Mouse (Mus musculus): ENCODE data around the gene Dtd1.

Dtd1 gene

DNA sequence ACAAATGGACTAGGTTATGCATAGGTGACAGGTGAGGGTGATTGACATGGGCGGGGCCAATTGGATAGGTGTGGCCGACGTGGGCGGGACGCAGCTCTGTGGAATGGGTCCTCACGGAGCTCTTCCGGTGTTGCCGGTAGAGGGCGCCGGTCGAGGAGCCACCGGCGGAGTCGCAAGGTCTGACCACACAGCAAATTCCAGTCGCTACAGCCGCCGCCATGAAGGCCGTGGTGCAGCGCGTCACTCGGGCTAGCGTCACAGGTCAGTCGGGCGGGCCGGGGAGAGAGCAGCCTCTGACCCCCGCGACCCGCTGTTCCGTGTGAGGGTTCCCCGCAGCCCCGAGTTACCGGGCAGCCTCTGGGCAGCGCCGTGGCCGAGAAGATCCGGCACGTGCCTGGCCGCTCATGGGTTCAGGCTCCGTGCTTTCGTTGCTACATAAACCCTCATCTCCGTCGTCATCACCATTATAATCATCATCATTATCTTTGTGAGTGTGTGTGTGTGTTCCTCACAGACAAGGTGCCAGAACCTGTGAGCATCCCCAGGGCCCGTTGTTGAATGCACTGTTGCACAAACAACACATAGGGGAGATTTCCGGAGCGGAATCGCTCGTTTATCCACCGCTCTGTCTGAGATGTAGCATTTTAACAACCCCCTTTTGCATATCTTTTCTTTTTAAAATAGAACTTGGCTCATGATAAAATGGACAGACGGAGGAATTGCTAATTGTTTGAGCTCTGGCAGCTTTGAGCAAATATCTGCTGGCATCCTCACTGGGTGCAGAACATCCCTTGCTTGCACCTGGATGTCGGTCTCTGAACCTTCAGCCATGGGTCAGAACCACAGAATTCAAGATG lies at the start of gene Dtd1:
Gene Dtd1, plus strand, starts transcription at position 67 of the 857 bp plus-strand sequence.
- DNase-seq: peak; percentile 96

DNA sequence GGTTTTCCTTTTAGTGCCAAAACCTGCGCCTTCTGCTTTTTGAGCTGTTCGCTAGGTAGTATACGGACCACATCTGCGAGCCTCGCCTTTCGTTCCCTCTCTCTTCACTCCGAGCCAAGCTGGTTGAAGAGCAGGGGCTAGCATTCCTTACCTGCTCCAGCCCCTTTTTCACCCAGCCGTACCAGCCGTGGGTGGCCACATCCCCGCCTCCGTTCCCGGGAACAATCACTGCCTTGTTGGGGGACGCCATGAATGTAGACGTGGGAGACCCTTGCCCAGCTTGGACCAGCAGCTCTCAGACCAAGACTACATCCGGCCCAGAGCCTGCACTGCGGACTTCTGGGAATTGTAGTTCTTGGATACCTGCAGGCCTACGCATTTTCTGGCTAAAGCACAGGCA lies 49.2 kb upstream of the Dtd1 start, which contains the start of gene Rbbp9:
Gene Rbbp9, minus strand, starts transcription at position 341 of the 400 bp plus-strand sequence.
- DNase-seq: peak; percentile 71

GRCm38 (mm10) chr2:144553905-144554304 lies 45.8 kb upstream of the Dtd1 start:
- DNase-seq: no peak

GRCm38 (mm10) chr2:144555286-144555819 lies 44.3 kb upstream of the Dtd1 start:
- DNase-seq: no peak

GRCm38 (mm10) chr2:144555820-144556552 lies 43.7 kb upstream of the Dtd1 start, which contains the start of gene Sec23b:
Gene Sec23b, plus strand, starts transcription at chr2:144556229.
- peak; percentile 99 for DNase-seq

- DNase-seq: no peak
These were observed 11.0 kb upstream of the Dtd1 start for GRCm38 (mm10) chr2:144588723-144589122.

GRCm38 (mm10) chr2:144593036-144593435 lies 6.7 kb upstream of the Dtd1 start:
- peak; percentile 3 for DNase-seq

- DNase-seq: peak; percentile 91
These were observed 5.6 kb upstream of the Dtd1 start, which contains the start of gene Smim26 for GRCm38 (mm10) chr2:144593951-144594651. Gene Smim26, plus strand, starts transcription at chr2:144594054.

GRCm38 (mm10) chr2:144598006-144598405 lies 1.7 kb upstream of the Dtd1 start:
- DNase-seq: no peak

- DNase-seq: no peak
These were observed 1.9 kb downstream of the Dtd1 start for GRCm38 (mm10) chr2:144601576-144601975.

- DNase-seq: no peak
These were observed 14.3 kb downstream of the Dtd1 start for GRCm38 (mm10) chr2:144613956-144614355.

GRCm38 (mm10) chr2:144617074-144617874 lies 17.6 kb downstream of the Dtd1 start:
- DNase-seq: no peak

DNA sequence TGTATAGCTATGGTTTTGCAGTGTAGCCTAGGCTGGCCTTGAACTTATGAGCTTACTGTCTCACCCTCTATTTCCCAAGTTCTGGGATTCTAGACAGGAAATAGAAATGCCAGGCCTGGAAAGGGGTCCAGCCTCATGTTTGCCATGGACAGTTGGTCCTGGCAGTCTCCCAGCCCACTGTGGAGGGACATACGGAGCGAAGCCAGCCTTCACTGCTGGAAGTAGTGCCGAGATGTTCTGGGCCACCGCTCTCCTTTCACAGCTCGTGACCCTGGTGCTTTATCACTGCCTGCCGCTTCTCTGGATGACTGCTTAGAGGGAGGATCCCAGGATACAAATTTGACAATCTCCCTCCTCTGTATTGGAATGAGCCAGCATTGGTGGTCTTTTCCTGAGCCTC lies 21.8 kb downstream of the Dtd1 start:
- DNase-seq: no peak

DNA sequence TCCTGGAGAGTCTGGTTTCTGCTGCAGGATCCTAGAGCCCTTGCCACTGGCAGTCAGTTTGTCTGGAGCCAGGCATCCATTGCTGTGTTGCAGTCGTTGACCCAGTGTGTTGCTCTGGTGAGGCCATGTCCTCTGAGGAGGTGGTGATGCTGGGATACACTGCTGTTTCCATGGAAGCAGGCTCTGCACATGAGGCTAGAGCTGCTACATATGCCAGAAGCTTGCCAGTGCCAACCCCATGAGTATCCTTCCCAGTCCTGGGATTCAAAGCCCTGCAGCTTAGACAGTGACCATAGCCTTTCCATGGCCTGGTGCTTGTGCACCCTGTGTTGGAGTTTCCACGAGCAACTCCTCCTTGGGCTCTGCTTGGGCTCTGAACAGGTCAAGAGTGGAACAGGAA lies 33.9 kb downstream of the Dtd1 start:
- no peak for DNase-seq

- DNase-seq: no peak
These were observed 34.5 kb downstream of the Dtd1 start for GRCm38 (mm10) chr2:144634231-144634630.

- DNase-seq: no peak
These were observed 35.0 kb downstream of the Dtd1 start for GRCm38 (mm10) chr2:144634729-144635128.

DNA sequence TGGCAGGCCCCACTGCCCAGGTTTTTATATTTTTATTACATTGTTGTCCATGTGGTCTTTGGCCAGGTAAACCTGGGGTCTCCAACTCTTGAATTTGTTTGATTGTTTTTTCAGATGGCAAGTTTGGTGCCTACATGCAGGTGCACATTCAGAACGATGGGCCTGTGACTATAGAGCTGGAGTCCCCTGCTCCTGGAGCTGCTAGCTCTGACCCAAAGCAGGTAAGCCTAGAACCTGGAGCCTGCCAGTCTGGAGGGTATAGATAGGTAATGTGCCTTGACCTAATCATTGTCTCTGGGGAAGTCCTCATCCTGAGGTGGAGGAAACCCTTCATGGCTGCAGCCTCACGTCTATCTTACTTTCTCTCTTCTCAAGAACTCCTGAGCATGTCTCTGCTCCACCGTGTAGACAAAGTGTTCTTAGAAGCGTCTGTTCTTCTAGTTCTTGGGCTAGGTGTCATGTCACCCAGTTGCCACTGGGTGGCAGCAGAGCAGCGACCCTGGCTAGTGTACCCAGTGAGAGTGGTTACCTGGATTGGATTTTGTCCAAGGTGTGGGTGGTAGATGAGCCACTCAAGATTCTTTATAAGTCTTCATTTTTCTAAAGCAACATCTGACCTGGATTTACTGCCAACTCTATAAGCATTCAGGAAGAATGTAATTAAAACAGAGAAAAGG lies 36.1 kb downstream of the Dtd1 start:
- DNase-seq: peak; percentile 63

DNA sequence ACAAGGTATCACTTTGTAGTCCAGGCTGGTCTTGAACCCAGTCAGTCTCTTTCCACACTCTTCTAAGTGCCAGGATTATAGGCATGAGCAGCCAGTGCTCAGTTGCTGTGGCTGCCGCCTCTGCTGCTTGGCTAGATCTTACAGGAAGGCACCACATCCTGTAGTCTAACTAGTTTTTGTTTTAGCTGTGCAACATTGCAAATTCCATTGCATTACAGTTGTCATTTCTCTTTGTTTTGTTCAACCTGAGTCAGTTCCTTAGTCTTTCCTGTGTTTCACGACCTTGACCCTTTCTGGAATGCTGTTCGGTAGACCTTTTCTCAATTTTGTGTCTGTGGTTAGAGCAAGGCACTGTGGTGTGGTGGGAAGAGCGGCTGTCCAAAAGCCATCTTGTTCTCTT lies 37.5 kb downstream of the Dtd1 start:
- no peak for DNase-seq

DNA sequence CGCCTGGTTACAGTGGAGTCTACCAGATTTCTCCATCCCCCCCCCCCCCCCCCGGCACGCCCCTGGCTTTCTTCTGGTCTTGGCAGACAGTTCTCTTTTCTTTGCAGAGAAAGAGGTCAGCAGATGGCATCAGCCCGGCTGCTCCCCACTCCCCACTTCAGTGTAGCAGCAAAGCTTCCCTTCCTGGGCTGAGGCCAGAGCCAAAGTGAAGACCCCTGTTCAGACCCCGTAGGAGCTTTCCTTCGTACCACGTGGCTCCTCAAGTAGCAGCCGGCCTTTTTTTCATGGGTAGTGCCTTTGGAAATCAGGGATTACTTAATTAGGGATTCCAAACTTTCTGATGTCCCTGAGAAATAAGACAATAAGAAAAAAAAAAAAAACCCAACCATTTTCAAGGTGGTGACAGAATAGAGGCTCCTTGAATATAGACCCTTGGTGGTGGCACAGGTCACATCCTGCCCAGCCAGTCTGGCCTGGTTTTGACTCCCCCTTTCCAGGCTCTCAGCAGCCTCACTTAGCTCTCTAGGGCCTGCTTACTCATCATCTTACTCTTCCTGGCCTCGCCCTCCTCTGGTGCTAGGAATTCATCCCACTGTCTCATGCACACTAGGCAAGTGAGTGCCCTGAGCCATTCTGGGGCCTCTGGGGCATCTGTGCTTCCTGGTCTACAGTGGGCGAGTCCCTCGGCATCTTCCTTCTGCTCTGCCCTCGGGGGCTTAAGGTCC lies 38.1 kb downstream of the Dtd1 start:
- no peak for DNase-seq

DNA sequence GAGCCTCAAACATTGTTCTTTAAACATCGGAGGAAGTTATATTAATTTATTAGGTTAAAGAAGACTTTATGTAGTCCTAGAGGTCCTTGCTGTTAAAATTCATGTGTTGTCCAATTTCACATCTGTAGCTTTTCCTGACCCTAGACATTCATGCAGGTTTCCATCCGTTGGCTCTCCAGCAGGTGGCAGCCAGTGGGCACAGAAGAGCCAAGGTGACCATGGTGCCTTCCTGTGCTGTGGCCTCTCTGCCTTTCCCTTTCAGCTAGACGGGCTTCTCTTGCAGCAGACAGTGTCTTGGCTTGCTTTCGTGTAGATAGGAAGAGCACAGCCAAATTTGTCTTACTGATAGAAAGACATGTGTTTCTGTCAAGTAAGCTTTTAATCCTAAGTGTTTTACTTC lies 39.0 kb downstream of the Dtd1 start:
- peak; percentile 12 for DNase-seq

DNA sequence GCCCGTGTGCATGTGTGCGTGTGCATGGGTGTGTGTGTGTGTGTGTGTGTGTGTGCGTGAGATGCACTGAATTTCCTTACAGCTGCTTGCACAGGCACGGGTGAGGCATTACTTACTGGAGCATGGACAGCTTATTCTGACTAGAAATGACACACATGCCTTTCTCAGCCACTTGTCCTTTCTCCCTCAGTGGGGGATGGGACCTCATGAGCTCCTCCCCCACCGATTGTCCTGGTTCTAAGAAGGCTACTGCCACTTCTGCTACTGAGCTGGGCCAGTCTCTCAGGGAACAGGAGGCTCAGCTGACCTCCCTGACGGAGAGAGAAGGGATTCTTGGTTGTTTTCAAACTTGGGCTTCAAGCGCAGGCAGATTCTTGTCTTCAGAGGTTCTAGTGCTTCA lies 40.4 kb downstream of the Dtd1 start:
- DNase-seq: no peak

All from lung, postnatal 36 days (tissue).